Mouse (Mus musculus) CH12.LX (cell line): ENCODE results near the gene Tmprss2. TPM values are rescaled to one million over a fixed set of nuclear protein-coding genes. Genes with fewer than 3 reads are reported as not detected.

Experiments
- DNase-seq: peaks from one replicate; pipeline ENCODE4 v3.0.0-alpha.2; 2013; ENCODE audit errors: extremely low read depth
- H3K27ac ChIP-seq: 2 replicates; pipeline ENCODE4 v1.5.1; 2012; ENCODE audit warnings: low read depth, mild to moderate bottlenecking, control low read depth, moderate library complexity; ENCODE audit not compliant: insufficient read depth
- H3K27me3 ChIP-seq: replicated peaks from 2 replicates; pipeline ENCODE3; 2012; ENCODE audit warnings: inconsistent platforms
- H3K36me3 ChIP-seq, 2 experiments: replicated peaks in 1 of 2; 2 replicates each; pipeline versions ENCODE3 to v1.6.1; 2012; ENCODE audit warnings: inconsistent platforms in 1 of 2, low read length in 1 of 2, mild to moderate bottlenecking in 1 of 2, mixed read lengths in 1 of 2, moderate library complexity in 1 of 2; ENCODE audit not compliant: control insufficient read depth in 1 of 2, insufficient read depth in 1 of 2
- H3K4me1 ChIP-seq, 2 experiments: 2 replicates each; pipeline ENCODE4 v1.6.1; 2012; ENCODE audit warnings: inconsistent platforms in 1 of 2, moderate library complexity in 1 of 2; ENCODE audit not compliant: insufficient read depth in 2 of 2, control insufficient read depth in 1 of 2
- H3K4me2 ChIP-seq: 2 replicates; pipeline ENCODE4 v1.6.1; 2012; ENCODE audit warnings: low read depth, mild to moderate bottlenecking, control low read depth; ENCODE audit not compliant: poor library complexity, insufficient read depth, severe bottlenecking
- H3K4me3 ChIP-seq, 3 experiments: fragments of 150-350 bp in 1 of 3; sonication (generic) in 1 of 3; replicated peaks in 1 of 3; 2 replicates each; pipeline versions ENCODE3 to v1.5.1; 2011 to 2012; ENCODE audit warnings: low read depth in 2 of 3, low read length in 2 of 3, mild to moderate bottlenecking in 2 of 3, moderate library complexity in 2 of 3, control low read depth in 1 of 3, improper control_type of control experiment in 1 of 3, inconsistent platforms in 1 of 3, mixed read lengths in 1 of 3; ENCODE audit not compliant: poor library complexity in 1 of 3
- H3K79me2 ChIP-seq: replicated peaks from 2 replicates; pipeline ENCODE4 v1.6.1; 2012; ENCODE audit warnings: mild to moderate bottlenecking, moderate library complexity; ENCODE audit not compliant: control insufficient read depth, poor library complexity, insufficient read depth, severe bottlenecking; ENCODE audit errors: extremely low read depth
- H3K9ac ChIP-seq: 2 replicates; pipeline ENCODE4 v1.6.1; 2012; ENCODE audit warnings: low read depth, mild to moderate bottlenecking, control low read depth, moderate library complexity; ENCODE audit not compliant: insufficient read depth
- H3K9me3 ChIP-seq: replicated peaks from 2 replicates; pipeline ENCODE3; 2012; ENCODE audit warnings: low read length, inconsistent platforms, mixed read lengths
- BHLHE40 ChIP-seq: IDR thresholded peaks from 2 replicates; pipeline ENCODE4 v1.6.1; 2011; ENCODE audit warnings: mild to moderate bottlenecking, low read depth, low read length, improper control_type of control experiment
- CTCF ChIP-seq, 2 experiments: IDR thresholded peaks in 1 of 2; conservative IDR thresholded peaks in 1 of 2; 2 replicates each; pipeline ENCODE4 v1.5.1; 2011 to 2012; ENCODE audit warnings: low read depth in 2 of 2, low read length in 2 of 2, improper control_type of control experiment in 1 of 2, inconsistent platforms in 1 of 2, mild to moderate bottlenecking in 1 of 2, moderate library complexity in 1 of 2
- EP300 ChIP-seq: IDR thresholded peaks from 2 replicates; pipeline ENCODE4 v1.6.1; 2011; ENCODE audit warnings: low read length, improper control_type of control experiment
- HCFC1 ChIP-seq: IDR thresholded peaks from 2 replicates; pipeline ENCODE4 v1.6.1; 2012; ENCODE audit warnings: low read depth, mild to moderate bottlenecking, inconsistent platforms, low read length, improper control_type of control experiment
- MAZ ChIP-seq: IDR thresholded peaks from 2 replicates; pipeline ENCODE4 v1.6.1; 2012; ENCODE audit warnings: low read depth, mild to moderate bottlenecking, inconsistent platforms, low read length, improper control_type of control experiment, moderate library complexity
- MYC ChIP-seq: IDR thresholded peaks from 2 replicates; pipeline ENCODE4 v1.6.1; 2011; ENCODE audit warnings: low read depth, mild to moderate bottlenecking, improper control_type of control experiment, low read length
- POLR2AphosphoS2 ChIP-seq: IDR thresholded peaks from 2 replicates; pipeline ENCODE4 v1.6.1; 2011; ENCODE audit warnings: low read depth, low read length, improper control_type of control experiment
- RAD21 ChIP-seq: IDR thresholded peaks from 2 replicates; pipeline ENCODE4 v1.6.1; 2011; ENCODE audit warnings: low read depth, mild to moderate bottlenecking, low read length, improper control_type of control experiment, moderate library complexity
- SMC3 ChIP-seq: IDR thresholded peaks from 2 replicates; pipeline ENCODE4 v1.6.1; 2011; ENCODE audit warnings: low read depth, low read length, improper control_type of control experiment
- USF2 ChIP-seq: conservative IDR thresholded peaks from 2 replicates; pipeline ENCODE4 v1.6.1; 2011; ENCODE audit warnings: low read depth, low read length, improper control_type of control experiment
- ZKSCAN1 ChIP-seq: IDR thresholded peaks from 2 replicates; pipeline ENCODE4 v1.6.1; 2012; ENCODE audit warnings: low read depth, inconsistent platforms, low read length, improper control_type of control experiment, borderline replicate concordance
- dilution Hi-C: fragments of 300-500 bp; cut with MboI; formaldehyde crosslinking; loops from 2 replicates; pipeline ENCODE4 v1.14.3; 2020; ENCODE audit warnings: low sequenced_read_pairs; ENCODE audit not compliant: extremely low pct_unique_long_range_greater_than_20kb, extremely low pct_ligation_motif_present
- in situ Hi-C: fragments of 300-500 bp; cut with MboI; formaldehyde crosslinking; loops from 3 replicates; pipeline ENCODE4 v1.14.3; 2019; ENCODE audit warnings: low sequenced_read_pairs, low pct_ligation_motif_present, low pct_unique_long_range_greater_than_20kb, mixed read lengths
- polyA plus RNA-seq: library from polyadenylated mRNA; unstranded; fragments of >175 nt; gene quantifications from 2 replicates; pipeline ENCODE4 v1.2.1, GENCODE M21; 2012; ENCODE audit warnings: low read depth; ENCODE audit not compliant: insufficient read length
- total RNA-seq, 2 experiments: library from RNA; depleted of rRNA; stranded (reverse); fragments of 300-350 nt in 1 of 2; fragments of >200 nt in 1 of 2; gene quantifications; 2 replicates each; pipeline ENCODE4 v1.2.3; 2012 to 2014

Tmprss2 gene
- total and polyA plus RNA-seq, 3 experiments: not detected

DNA sequence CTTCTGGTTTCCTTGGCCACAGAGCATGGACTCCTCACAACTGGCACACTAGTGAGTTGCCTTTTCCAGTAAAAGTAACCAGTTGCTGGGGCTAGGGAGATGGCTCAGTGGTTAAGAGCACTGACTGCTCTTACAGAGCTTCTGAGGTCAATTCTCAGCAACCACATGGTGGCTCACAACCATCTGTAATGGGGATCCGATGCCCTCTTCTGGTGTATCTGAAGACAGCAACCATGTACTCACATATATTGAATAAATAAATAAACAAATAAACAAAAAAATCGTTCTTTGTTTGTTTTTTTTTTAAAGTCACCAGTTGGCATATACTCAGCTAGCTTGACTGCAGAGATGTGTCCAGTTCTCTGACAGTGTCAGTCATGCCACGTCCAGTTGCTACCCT is 94.7 kb downstream of the Tmprss2 start:
- H3K9ac ChIP-seq: no peak overlapping the region
- in situ Hi-C loops: no loop called here
- dilution Hi-C loops: no loop called here
- no peak for TF ChIP-seq HCFC1
- TF ChIP-seq EP300: no peak
- TF ChIP-seq USF2: no peak
- TF ChIP-seq ZKSCAN1: no peak
- TF ChIP-seq SMC3: peak; percentile 44
- TF ChIP-seq POLR2AphosphoS2: no peak
- peak; percentile 36 for TF ChIP-seq RAD21
- TF ChIP-seq MAZ: no peak
- peak in 1 of 2 experiments; percentile 61; a peak in 2 of 4 replicates for TF ChIP-seq CTCF (conservative IDR thresholded peaks at IDR 0.05 in 1 of 2, IDR thresholded peaks at IDR 0.05 in 1 of 2; ENCODE audit: low read depth in 2 of 2, low read length in 2 of 2)
- no peak for TF ChIP-seq BHLHE40
- 0 out of 2 replicates have a peak, but pooled peaks have one; percentile 38 for TF ChIP-seq MYC
- no peak for DNase-seq
- no peaks in the 10 kb centered on the region for H3K36me3 ChIP-seq
- no peaks in the 10 kb centered on the region for H3K27me3 ChIP-seq
- H3K4me1 ChIP-seq: peaks cover 0 to 14% of the 10 kb centered on the region in 2 experiments; a peak in 2 of 4 replicates
- H3K4me3 ChIP-seq: no peak overlapping the region
- no peak overlapping the region for H3K4me2 ChIP-seq
- no peaks in the 10 kb centered on the region for H3K9me3 ChIP-seq
- H3K27ac ChIP-seq: no peak overlapping the region
- no peaks in the 10 kb centered on the region for H3K79me2 ChIP-seq

Other genes with a start within 250 kb of the Tmprss2 start
- gene Mx1, start 148.3 kb downstream of the Tmprss2 start, total RNA-seq (2012; rRNA removed): 0.72 and 2.2 TPM in 2 replicates
- gene Mx1, start 148.3 kb downstream of the Tmprss2 start, total RNA-seq (2014; rRNA removed): 7.8 and 10.5 TPM in 2 replicates
- 7.9 and 8.6 TPM in 2 replicates for gene Mx1, start 148.3 kb downstream of the Tmprss2 start, polyA plus RNA-seq
- not detected in 2 replicates for gene Fam3b, start 96.4 kb downstream of the Tmprss2 start, total RNA-seq (2012; rRNA removed)
- gene Fam3b, start 96.4 kb downstream of the Tmprss2 start, total RNA-seq (2014; rRNA removed): 0.38 TPM in 1 of 2 replicates, not detected in the other
- gene Fam3b, start 96.4 kb downstream of the Tmprss2 start, polyA plus RNA-seq: not detected in 2 replicates
- 0.04 TPM in 1 of 2 replicates, not detected in the other for gene Ripk4, start 152.6 kb upstream of the Tmprss2 start, total RNA-seq (2012; rRNA removed)
- gene Ripk4, start 152.6 kb upstream of the Tmprss2 start, total RNA-seq (2014; rRNA removed): 0.05 and 0.09 TPM in 2 replicates
- gene Ripk4, start 152.6 kb upstream of the Tmprss2 start, polyA plus RNA-seq: not detected in 2 replicates
- gene Prdm15, start 240.7 kb upstream of the Tmprss2 start, total RNA-seq (2012; rRNA removed): 7.9 and 9.1 TPM in 2 replicates
- gene Prdm15, start 240.7 kb upstream of the Tmprss2 start, total RNA-seq (2014; rRNA removed): 6.3 and 6.4 TPM in 2 replicates
- 6.8 and 7.3 TPM in 2 replicates for gene Prdm15, start 240.7 kb upstream of the Tmprss2 start, polyA plus RNA-seq